Mouse (Mus musculus) layer of hippocampus, postnatal 10 days (tissue): ENCODE measurements at regions not wholly inside any gene's neighbourhood (a gene's known extent, or its start where the extent isn't known, plus 50 kb on each side); places are given as distances from the start of the nearest gene placed in this dataset.

Experiments used
- DNase-seq, 2 experiments: peaks; one replicate each; pipeline ENCODE4 v3.0.0; 2021; ENCODE audit warnings: low spot score in 2 of 2

- DNase-seq = no peak
Observed at GRCm38 (mm10) chrX:70261360-70261759, 103.5 kb downstream of the Ids start.

GRCm38 (mm10) chrX:70216011-70216410 lies 148.9 kb downstream of the Ids start:
- no peak for DNase-seq

GRCm38 (mm10) chrX:70184427-70185090 lies 180.3 kb downstream of the Ids start:
- no peak for DNase-seq

- DNase-seq = no peak
Observed at GRCm38 (mm10) chrX:70169737-70170136, 195.1 kb downstream of the Ids start.

- peak; percentile 15 to 21 for DNase-seq
Observed at GRCm38 (mm10) chrX:70161011-70161410, 203.9 kb downstream of the Ids start.
